In genomic region chr2:25426721-25427191, GRCm38 (mm10) we compare ENCODE assay signal across 8 mouse cellular contexts. TPM values are rescaled to one million over a fixed set of nuclear protein-coding genes. Genes with fewer than 3 reads are reported as not detected.
DNase-seq lines count a peak whose midpoint lies in the region; ATAC-seq lines count a peak whose summit lies in the region.

No protein-coding gene starts in this region.

- H3K4me3 ChIP-seq in limb, embryonic 10.5 days = no peak overlapping the region

- no peaks in the 10 kb centered on the region for H3K9me3 ChIP-seq in limb, embryonic 10.5 days (replicated peaks)

- H3K36me3 ChIP-seq in limb, embryonic 10.5 days = no peaks in the 10 kb centered on the region

- DNase-seq in ovary, postnatal 10 days (ENCODE audit: low spot score) = peak; percentile 25
- DNase-seq in ovary, adult 18-20 months (ENCODE audit: low spot score) = no peak
- peak; percentile 52 to 76 for DNase-seq in adrenal gland, adult 18-20 months (ENCODE audit: low spot score in 2 of 2)
- DNase-seq in embryo, embryonic 11.5 days (ENCODE audit: low read depth, low spot score) = peak; percentile 56
- DNase-seq in heart, postnatal 4 days = peak; percentile 74
- peak; percentile 82 for DNase-seq in limb, embryonic 10.5 days (ENCODE audit: low spot score)
- peak; percentile 65 for DNase-seq in thymus, postnatal 25 days

- peaks cover 15% of the 10 kb centered on the region for H3K4me1 ChIP-seq in limb, embryonic 10.5 days

- H3K27me3 ChIP-seq in limb, embryonic 10.5 days (ENCODE audit: low read depth, poor library complexity, severe bottlenecking) = peaks cover 82% of the 10 kb centered on the region

- 37% methylated on average over 5 of the region's 5 CpGs for WGBS in limb, embryonic 10.5 days

- H3K27ac ChIP-seq in limb, embryonic 10.5 days = no peak overlapping the region

- peak; percentile 57 for ATAC-seq in neutrophil, adult 5-6 weeks (ENCODE audit: extremely low read depth, insufficient number of reproducible peaks, low FRiP score, poor library complexity, severe bottlenecking)

RNA-seq across cellular contexts. Expression of gene Abca2, which starts 1.7 kb away (rescaled TPM):
- 10 to 100 TPM; 36.9 to 48.5 TPM for total RNA-seq in adrenal gland, adult 18-20 months (2021)
- 10 to 100 TPM; 19.4 to 20.7 TPM for total RNA-seq in heart, postnatal 4 days (2021)
- 2.8 and 4.4 TPM in 2 replicates for polyA plus RNA-seq in limb, embryonic 10.5 days (2016; fragmentation: Nextera tagmentation; extraction: Ambion mirVana)
- total RNA-seq in neutrophil, adult 5-6 weeks (2017) = 15.7 and 21.4 TPM in 2 replicates

RNA-seq across cellular contexts. Expression of gene Fut7, which starts 3.7 kb away (rescaled TPM):
- under 1 TPM; 0.13 to 0.35 TPM for total RNA-seq in adrenal gland, adult 18-20 months (2021)
- total RNA-seq in heart, postnatal 4 days (2021) = under 1 TPM in 1 of 2 experiments, not detected in 1; 0.11 TPM
- polyA plus RNA-seq in limb, embryonic 10.5 days (2016; fragmentation: Nextera tagmentation; extraction: Ambion mirVana) = not detected in 2 replicates
- 4.0 and 4.5 TPM in 2 replicates for total RNA-seq in neutrophil, adult 5-6 weeks (2017)

RNA-seq across cellular contexts. Expression of gene Npdc1, which starts 27.6 kb away (rescaled TPM):
- total RNA-seq in adrenal gland, adult 18-20 months (2021) = 100 to 1,000 TPM; 125 to 161 TPM
- 10 to 100 TPM; 33.1 to 35.2 TPM for total RNA-seq in heart, postnatal 4 days (2021)
- 5.7 and 8.1 TPM in 2 replicates for polyA plus RNA-seq in limb, embryonic 10.5 days (2016; fragmentation: Nextera tagmentation; extraction: Ambion mirVana)
- not detected in 2 replicates for total RNA-seq in neutrophil, adult 5-6 weeks (2017)

RNA-seq across cellular contexts. Expression of gene Clic3, which starts 29.9 kb away (rescaled TPM):
- 1 to 10 TPM in 1 of 2 experiments, under 1 TPM in 1; 0.53 to 1.1 TPM for total RNA-seq in adrenal gland, adult 18-20 months (2021)
- total RNA-seq in heart, postnatal 4 days (2021) = 1 to 10 TPM; 2.8 to 4.1 TPM
- polyA plus RNA-seq in limb, embryonic 10.5 days (2016; fragmentation: Nextera tagmentation; extraction: Ambion mirVana) = 0.30 and 1.1 TPM in 2 replicates
- total RNA-seq in neutrophil, adult 5-6 weeks (2017) = not detected in 2 replicates

RNA-seq across cellular contexts. Expression of gene Entpd2, which starts 31.1 kb away (rescaled TPM):
- total RNA-seq in adrenal gland, adult 18-20 months (2021) = 1 to 10 TPM; 3.2 to 8.3 TPM
- 1 to 10 TPM; 5.7 to 8.5 TPM for total RNA-seq in heart, postnatal 4 days (2021)
- polyA plus RNA-seq in limb, embryonic 10.5 days (2016; fragmentation: Nextera tagmentation; extraction: Ambion mirVana) = 0.19 TPM in 1 of 2 replicates, not detected in the other
- total RNA-seq in neutrophil, adult 5-6 weeks (2017) = not detected in 2 replicates

Comparison
In these comparisons a context has a peak if more than half of its experiments do, and no peak if none do; other contexts are left out.
1. RNA of gene Npdc1, which starts 27.6 kb away (total RNA-seq): 125 to 161 TPM in adrenal gland, adult 18-20 months and 33.1 to 35.2 TPM in heart, postnatal 4 days; not detected in neutrophil, adult 5-6 weeks; every median in the first group is over 10 times any median in the second.